Mouse (Mus musculus) bone marrow macrophage, adult 2 months (primary cell): ENCODE data around the gene Bhlhe41. TPM values are rescaled to one million over a fixed set of nuclear protein-coding genes. Genes with fewer than 3 reads are reported as not detected.

ENCODE experiments used
- H3K27ac ChIP-seq: 2 replicates; pipeline ENCODE4 v1.5.1; 2012; ENCODE audit warnings: low read depth, low read length; ENCODE audit not compliant: insufficient read depth
- H3K4me1 ChIP-seq: 2 replicates; pipeline ENCODE4 v1.6.1; 2012; ENCODE audit warnings: low read length; ENCODE audit not compliant: control insufficient read depth, insufficient read depth
- H3K4me3 ChIP-seq: 2 replicates; pipeline ENCODE4 v1.5.1; 2012; ENCODE audit warnings: mild to moderate bottlenecking, low read length, moderate library complexity; ENCODE audit not compliant: insufficient read depth
- CTCF ChIP-seq: IDR thresholded peaks from 2 replicates; pipeline ENCODE4 v1.5.1; 2012; ENCODE audit warnings: low read depth, mild to moderate bottlenecking, low read length, moderate library complexity
- POLR2A ChIP-seq: IDR thresholded peaks from 2 replicates; pipeline ENCODE4 v1.6.1; 2012; ENCODE audit warnings: mild to moderate bottlenecking, low read depth, low read length, borderline replicate concordance
- polyA plus RNA-seq: library from polyadenylated mRNA; stranded (reverse); fragments of >200 nt; gene quantifications from 2 replicates; pipeline ENCODE4 v1.2.4, GENCODE M21; 2012; ENCODE audit not compliant: missing spikeins, insufficient read depth, insufficient read length

The Bhlhe41 gene
- polyA plus RNA-seq, 1 experiment = 50.0 TPM

- H3K4me3 ChIP-seq = no peak overlapping the region
- TF ChIP-seq POLR2A = no peak
- no peak for TF ChIP-seq CTCF
- H3K27ac ChIP-seq = no peak overlapping the region
- H3K4me1 ChIP-seq = peaks cover 17% of the 10 kb centered on the region
Observed at GRCm38 (mm10) chr6:145893366-145894021, 28.1 kb upstream of the Bhlhe41 start.

DNA sequence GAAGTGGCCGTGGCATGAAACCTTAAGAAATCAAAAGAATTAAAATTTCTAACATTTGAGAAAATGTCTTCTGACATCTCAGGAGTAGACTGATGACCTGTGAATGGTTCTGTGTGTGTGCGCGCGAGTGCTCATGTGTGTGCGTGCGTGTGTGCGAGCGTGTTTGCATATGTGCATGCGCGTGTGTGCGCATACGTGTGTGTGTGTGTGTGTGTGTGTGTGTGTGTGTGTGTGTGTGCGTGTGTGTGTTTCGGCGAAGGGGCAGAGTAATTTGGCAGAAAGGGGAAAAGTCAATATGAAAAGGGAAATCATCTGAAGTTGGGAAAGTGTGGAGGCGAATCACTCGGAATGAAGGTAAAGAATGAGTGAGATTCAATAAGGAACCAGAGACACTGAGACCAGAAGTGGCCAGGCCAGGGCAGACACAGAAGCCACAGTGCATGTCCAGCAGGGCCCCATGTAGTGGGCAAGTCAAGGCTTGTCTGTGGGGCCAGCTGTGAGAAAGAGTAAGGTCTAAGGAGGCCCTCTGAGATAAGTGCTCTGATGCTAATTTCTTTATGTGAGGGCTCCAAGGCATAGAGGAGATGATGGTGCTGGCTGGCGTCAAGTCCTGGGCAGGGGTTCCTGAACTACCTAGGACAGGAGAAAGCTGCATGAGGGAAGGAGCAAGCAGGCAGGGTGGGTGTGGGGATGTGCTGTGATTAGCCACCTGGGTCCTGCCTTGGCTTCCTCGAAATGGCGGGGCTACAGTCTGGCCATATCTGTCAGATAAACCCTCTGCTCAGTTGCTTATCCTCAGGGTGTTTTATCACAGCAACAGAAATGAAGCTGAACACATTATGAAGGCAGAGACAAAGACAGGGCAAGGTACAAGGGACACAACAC, 27.3 kb upstream of the Bhlhe41 start:
- TF ChIP-seq POLR2A = no peak
- no peak for TF ChIP-seq CTCF
- Histone ChIP-seq H3K4me1 (peaks cover 17% of the 10 kb centered on the region), H3K27ac (no peak overlapping the region), H3K4me3 (no peak overlapping the region)

DNA sequence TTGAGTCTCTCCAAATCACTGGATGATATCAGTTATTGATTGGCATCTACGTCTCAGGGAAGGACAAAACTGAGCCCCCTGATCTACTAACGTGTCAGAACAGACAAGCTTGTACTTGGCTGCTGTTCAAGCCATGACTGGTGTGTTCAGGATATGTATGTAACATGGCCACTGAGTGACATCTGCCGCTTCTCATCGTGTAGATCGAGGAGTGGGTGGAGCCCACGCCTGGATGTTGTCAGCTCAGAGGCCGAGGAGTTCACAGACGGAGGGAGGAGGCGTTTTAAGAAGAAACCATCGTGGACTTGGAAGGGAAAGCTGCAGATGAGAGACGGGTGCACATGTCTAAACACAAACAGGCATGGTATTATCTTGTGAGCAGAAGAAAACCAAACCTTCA, 26.6 kb upstream of the Bhlhe41 start:
- no peak overlapping the region for H3K27ac ChIP-seq
- H3K4me1 ChIP-seq = peaks cover 17% of the 10 kb centered on the region
- no peak overlapping the region for H3K4me3 ChIP-seq
- no peak for TF ChIP-seq CTCF
- TF ChIP-seq POLR2A = no peak

DNA sequence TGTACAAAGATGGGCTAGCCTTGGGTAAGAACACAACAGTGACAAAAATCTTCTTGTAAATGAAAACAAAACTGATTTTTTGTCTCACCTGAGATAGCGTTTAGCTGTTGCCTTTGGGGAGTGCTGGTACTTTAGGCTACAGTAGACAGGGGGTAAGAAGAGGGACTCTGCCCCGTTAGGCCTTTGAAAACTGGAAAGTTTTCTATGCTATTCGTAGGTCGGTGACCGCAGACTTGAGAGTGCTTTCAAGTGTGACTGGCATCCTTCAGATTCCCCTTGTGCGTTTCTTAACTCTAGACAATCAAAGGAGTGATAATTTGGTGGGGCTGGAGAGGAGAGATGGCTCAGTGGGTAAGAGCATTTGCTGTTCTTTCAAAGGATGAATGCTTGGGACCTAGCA, 22.4 kb upstream of the Bhlhe41 start:
- H3K4me3 ChIP-seq = no peak overlapping the region
- H3K4me1 ChIP-seq = peaks cover 19% of the 10 kb centered on the region
- no peak overlapping the region for H3K27ac ChIP-seq
- TF ChIP-seq POLR2A (no peak), CTCF (no peak)

DNA sequence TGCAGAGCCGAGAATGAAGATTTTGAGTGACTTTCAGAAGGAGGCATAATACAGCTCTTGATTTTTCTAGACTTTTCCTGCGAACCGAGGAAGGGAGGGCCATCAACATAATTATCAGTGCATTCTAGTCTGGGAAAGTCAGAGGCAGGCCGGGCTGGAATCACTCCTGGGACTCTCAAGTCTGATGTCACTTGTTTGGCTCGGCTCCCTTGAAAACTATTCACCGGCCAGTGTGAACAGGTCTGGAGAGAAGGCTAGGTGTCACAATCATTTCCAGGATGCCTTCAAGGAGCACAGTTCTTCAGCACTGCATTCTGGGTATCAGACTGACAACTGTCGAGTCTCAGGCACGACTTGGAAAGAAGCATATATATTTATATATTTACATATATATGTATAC, 20.9 kb upstream of the Bhlhe41 start:
- H3K4me3 ChIP-seq = no peak overlapping the region
- H3K27ac ChIP-seq = no peak overlapping the region
- H3K4me1 ChIP-seq = peaks cover 22% of the 10 kb centered on the region
- no peak for TF ChIP-seq CTCF
- TF ChIP-seq POLR2A = no peak

- H3K4me3 ChIP-seq = no peak overlapping the region
- H3K4me1 ChIP-seq = peaks cover 22% of the 10 kb centered on the region
- H3K27ac ChIP-seq = no peak overlapping the region
- TF ChIP-seq CTCF = no peak
- TF ChIP-seq POLR2A = no peak
Observed at GRCm38 (mm10) chr6:145885069-145885468, 19.7 kb upstream of the Bhlhe41 start.

DNA sequence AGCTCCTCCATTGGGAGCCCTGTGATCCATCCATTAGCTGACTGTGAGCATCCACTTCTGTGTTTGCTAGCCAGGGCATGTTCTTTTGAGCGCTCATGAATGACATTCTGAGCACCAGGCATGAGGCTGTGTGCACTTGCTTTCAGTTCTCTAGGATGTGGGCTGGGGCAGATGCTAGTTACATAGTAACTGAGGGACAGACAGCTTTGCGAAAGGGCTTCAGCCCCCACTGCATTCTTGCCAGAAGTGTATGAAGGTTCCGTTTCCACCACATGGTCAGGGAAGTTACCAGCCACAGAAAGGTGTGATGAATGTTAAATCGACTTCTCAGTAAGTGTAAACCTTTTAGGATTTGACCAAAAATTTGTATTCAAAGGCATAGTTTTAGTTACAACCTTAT, 18.3 kb upstream of the Bhlhe41 start:
- H3K27ac ChIP-seq = peak overlapping the region; percentile 34; the same call in 1 of the 2 replicates
- no peak overlapping the region for H3K4me3 ChIP-seq
- TF ChIP-seq POLR2A (no peak), CTCF (no peak)
- H3K4me1 ChIP-seq = peaks cover 22% of the 10 kb centered on the region

GRCm38 (mm10) chr6:145883010-145883409, 17.7 kb upstream of the Bhlhe41 start:
- H3K4me3 ChIP-seq = no peak overlapping the region
- no peak for TF ChIP-seq POLR2A
- TF ChIP-seq CTCF = no peak
- peaks cover 22% of the 10 kb centered on the region for H3K4me1 ChIP-seq
- peak overlapping the region; percentile 54 for H3K27ac ChIP-seq

- no peak overlapping the region for H3K27ac ChIP-seq
- peaks cover 28% of the 10 kb centered on the region for H3K4me1 ChIP-seq
- no peak for TF ChIP-seq CTCF
- no peak for TF ChIP-seq POLR2A
- H3K4me3 ChIP-seq = no peak overlapping the region
Observed at GRCm38 (mm10) chr6:145880609-145881008, 15.3 kb upstream of the Bhlhe41 start.
